Mouse (Mus musculus) brain, embryonic 14.5 days (tissue): Measurements from ENCODE around the gene Trim25.

Experiments used
- CTCF ChIP-seq: fragments of 200-500 bp; IDR thresholded peaks from 2 replicates; pipeline ENCODE4 v1.5.1; 2012; ENCODE audit warnings: inconsistent platforms, mild to moderate bottlenecking, moderate library complexity, borderline replicate concordance; ENCODE audit not compliant: insufficient read depth, insufficient read length; ENCODE audit errors: extremely low read depth
- POLR2A ChIP-seq: fragments of 200-500 bp; IDR thresholded peaks from 2 replicates; pipeline ENCODE4 v1.6.1; 2012; ENCODE audit warnings: mild to moderate bottlenecking, inconsistent platforms, borderline replicate concordance; ENCODE audit not compliant: poor library complexity, insufficient read depth, insufficient read length, severe bottlenecking; ENCODE audit errors: extremely low read depth

DNA sequence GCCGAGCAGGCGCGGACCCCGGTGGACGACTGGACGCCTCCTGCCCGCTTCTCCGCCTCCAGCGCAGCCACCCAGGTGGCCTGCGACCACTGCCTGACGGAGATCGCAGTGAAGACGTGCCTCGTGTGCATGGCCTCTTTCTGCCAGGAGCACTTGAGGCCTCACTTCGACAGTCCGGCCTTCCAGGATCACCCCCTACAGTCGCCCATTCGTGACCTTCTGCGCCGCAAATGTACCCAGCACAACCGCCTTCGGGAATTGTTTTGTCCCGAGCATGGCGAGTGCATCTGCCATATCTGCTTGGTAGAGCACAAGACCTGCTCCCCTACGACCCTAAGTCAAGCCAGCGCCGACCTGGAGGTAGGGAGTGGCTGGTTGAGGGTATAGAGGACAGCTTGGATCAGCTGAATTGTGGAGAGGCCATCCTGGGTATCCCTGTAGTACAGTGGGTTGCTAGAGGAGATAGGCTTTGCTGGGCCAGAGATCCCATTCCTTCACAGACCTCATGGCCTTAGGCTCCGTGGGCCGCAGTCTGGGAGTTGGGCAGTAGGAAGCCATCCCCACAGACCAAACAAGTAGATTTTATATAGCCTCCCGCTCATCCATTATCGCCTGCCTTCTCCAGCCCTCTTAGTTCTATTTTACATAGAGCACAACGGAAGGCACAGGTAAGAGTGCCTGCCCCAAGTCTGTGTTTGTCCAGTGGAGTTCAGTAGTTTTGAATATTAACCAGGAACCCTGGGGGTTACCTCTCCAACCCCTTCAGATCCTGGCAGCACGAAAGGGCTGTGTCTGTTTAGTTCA, 749 bp downstream of the Trim25 start:
- TF ChIP-seq CTCF (no peak), POLR2A (no peak)
